Mouse (Mus musculus): ENCODE measurements around the gene Pym1.
A peak's percentile ranks its signal among the peaks of the same experiment; 100 is the strongest.

The Pym1 gene

DNA sequence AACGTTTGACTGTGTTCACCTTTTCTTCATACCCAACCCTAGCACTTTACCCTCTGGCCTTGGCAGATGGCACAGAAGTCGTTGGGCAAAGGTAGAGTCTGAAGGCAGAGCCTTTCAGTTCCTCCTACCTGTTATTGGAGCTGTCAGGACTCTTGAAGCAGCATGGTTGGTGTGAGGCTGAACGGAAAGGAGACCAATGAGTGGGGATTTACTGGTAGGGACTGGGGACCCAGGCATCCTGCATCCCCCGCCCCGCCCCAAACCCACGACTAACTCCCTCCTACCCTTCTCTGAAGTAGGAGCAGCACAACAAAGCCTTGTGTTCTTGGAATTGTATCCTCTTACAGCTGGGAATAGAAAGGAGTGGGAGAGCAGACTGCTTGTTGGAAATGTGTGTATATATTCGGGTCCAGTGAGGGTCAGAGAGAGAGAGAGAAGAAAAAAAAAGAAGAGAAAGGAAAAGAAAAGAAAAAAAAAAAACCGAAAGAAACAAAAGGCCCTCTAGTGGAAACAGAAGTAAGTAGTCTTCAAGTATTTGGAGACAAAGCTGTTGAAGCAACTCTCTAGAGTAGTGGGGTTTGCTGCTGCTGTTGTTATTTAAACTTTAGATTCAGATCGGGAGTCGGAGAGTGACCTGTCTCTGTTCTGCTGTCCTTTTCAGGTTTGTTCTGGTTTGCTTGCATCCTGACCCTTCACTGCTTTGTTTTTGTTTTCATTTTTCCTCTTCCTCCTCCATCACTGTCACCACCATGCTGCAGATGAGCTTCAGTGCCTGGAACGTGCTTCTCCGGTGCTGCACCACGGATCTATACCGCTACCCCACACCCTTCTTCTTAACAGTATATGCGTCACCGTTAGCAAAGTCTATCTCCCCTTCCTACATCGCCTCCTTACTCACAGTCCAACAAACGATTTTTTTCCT, 2.7 kb upstream of the Pym1 start, which contains the start of gene Dgka:
Gene Dgka, minus strand, starts transcription at position 176 of the 922 bp plus-strand sequence.
- DNase-seq (ENCODE audit: low spot score), result no peak

DNA sequence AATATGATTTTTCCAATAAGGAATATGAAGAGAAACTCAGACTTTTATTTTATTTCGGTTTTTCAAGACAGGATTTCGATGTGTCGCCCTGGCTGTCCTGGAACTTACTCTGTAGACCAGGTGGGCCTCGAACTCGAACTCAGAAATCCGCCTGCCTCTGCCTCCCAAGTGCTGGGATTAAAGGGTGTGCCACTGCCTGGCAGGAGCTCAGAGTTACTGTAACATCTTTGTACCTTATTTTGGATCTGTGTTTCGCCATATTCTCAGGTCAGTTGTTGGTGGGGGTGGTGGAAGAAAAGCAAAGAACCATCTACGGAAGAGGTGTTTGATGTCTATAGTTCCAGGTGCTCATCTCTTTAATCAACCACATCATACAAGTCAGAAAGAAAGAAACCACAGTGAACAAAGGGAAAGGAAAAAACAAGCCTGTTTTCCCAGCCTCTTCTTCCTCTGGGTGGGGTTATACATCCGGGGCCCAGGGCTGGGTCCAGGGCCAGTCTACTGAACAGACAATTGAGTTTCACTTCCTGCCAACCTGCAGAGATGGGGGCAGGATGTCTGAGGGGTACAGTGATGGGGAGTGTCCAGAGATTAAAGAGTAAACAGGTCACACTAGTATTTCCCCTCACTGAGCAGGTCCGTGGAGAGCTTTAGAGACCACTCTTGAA, 1.6 kb upstream of the Pym1 start:
- DNase-seq (ENCODE audit: low spot score), result no peak

DNA sequence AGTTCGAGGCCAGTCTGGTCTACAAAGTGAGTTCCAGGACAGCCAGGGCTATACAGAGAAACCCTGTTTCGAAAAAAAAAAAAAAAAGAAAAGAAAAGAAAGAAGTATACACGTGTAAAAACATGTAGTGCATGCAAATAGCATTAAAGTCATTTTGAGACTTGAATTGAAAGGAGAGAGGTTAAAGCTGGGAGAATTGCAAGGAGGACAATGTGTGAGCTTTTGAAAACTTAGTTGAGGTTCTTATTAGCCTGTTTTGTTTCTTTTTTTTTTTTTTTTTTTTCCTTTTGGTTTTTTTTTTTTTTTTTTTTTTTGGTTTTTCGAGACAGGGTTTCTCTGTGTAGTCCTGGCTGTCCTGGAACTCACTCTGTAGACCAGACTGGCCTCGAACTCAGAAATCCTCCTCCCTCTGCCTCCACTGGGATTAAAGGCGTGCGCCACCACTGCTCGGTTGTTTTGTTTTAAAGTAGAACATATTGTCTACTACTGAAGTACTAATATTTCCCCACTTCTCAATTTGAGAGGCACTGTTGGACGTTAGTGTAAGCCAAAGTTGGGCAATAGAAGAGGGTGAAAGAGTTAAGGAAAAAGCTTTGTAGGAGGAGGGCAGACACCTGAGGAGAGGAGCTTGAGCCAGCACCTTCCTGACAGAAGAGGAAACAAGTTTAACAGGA, 580 bp upstream of the Pym1 start:
- DNase-seq (ENCODE audit: low spot score), result no peak

DNA sequence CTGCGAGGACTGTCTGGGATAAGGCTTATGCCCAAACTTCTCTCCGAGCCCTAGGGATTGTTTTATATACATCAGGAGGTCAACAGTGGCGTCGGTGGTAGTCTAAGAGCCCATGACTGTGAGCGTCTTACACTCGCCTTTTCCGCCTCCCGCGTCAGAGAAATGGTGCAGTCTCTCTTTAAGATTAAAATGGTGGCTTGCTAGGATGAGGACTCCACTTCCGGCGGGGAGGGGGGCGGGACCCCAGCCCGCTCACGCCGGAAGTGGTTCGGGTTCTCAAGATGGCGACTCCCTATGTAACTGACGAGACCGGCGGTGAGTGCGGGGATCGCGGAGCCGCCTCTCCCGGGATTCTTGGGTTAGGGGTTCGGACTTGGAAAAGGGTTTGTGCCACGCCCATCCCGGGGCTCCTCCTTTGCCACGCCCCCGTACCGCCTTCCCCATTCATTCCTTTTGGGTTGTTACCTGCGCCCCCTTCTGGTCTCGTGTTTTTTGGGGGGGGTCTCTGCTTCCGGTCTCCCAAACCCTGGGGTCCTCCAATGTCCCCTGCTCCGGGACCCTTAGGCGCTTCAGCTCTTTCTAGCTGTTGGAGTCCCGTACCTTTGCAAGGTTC, 669 bp downstream of the Pym1 start:
- peak; percentile 63 for DNase-seq (ENCODE audit: low spot score)

DNA sequence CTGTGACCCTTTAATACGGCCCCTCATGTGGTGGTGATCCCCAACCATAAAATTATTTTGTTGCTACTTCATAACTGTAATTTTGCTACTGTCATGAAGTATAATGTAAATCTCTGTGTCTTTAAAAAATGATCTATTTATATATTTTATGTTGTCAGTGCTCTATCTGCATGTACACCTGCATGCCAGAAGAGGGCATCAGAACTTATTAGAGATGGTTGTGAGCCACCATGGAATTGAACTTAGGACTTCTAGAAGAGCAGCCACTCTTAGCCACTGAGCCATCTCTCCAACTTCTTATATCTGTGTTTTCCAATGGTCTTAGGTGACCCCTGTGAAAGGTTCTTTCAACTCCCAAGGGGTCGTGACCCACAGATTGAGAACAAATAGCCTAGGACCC, 25.2 kb downstream of the Pym1 start:
- no peak for DNase-seq (ENCODE audit: low spot score)

DNA sequence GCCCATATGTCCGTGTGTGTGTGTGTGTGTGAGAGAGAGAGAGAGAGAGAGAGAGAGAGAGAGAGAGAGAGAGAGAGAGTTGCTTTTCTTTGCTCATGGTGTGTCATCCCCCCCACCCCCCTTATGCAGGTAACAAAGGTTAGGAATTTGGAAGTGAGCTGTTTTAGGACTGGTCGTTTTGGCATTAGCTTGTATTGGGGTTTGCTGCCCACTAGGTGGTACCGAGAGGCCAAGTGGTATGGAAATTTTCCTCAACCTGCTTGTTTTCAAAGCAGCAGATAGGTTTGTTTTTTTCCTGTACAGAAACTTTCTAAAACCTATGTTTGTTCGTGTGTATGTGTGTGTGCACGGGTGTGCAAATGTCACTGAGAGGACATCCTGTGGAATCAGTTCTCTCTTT, 26.0 kb downstream of the Pym1 start:
- DNase-seq (ENCODE audit: low spot score), result no peak

DNA sequence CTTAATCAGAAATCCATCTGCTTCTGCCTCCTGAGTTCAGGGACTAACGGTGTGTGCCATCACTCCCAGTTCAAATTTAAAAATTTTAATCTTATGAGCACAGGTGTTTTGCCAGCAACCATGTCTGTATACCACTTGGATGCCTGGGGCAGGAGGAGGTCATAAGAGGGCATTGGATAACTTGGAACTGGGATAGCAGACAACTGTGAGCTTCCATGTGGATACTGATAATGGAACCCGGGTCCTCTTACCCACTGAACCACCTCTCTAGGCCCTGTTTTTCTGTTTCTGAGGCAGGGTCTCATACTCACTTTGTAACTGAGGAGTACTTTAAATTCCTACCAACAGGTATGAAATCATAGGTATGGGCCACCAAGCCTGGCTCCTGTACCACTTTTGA, 30.8 kb downstream of the Pym1 start:
- DNase-seq (ENCODE audit: low spot score), result no peak

DNA sequence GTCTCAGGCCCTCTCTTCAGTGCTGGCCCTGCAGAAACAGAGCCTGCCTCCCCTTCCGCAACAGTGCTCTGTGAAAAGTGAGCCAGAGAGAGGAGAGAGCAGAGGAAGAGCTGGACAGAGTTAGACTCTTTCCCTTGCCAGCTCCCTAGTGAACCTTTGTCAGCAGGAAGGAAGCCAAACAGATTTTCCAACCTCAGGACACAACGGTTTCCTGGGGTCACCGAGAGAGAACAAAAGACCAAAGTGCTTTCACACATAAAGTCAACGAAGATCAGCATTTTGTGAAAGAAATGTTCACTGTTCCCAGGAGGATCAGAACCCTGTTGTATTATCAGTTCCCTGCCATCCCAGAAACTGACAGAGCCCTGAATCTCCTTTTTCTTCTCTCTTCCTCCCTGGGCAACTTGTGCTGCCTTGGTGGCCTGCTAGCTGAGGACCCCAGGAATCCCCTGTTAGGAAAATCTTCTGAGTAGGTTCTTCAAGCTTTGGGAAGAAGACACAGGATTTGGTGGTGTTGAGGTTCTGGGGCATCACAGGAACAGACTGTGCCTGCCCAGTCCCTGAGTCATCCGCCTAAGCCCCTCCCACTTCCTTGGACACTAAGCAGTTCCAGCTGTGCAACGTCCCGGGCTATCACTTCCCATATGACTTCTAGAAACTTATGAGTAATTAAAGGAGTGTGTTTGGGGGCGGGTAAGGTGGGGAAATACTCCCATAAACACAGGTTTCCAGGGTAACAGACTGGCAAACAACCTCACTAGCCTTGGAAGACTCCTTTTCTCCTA, 31.5 kb downstream of the Pym1 start:
- DNase-seq (ENCODE audit: low spot score), result peak; percentile 75

DNA sequence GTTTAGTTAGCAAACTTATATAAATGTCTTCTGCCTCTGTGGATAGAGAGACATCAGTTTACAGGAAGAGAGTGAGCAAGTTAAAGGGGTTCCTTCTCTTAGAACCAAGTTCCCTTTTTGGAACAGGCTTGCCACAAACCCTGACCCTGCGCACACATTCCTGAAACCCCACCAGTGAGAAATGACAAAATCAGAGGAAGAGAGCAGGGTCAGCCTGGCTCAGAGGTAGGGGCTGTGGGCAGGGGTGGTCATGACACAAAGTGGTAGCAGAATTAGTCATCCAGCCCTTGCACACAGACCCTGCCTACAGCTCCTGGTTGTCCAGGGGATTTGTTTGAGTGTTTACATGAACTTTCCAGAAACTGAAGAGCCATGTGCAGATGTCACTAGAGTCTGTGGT, 32.5 kb downstream of the Pym1 start:
- no peak for DNase-seq (ENCODE audit: low spot score)

DNA sequence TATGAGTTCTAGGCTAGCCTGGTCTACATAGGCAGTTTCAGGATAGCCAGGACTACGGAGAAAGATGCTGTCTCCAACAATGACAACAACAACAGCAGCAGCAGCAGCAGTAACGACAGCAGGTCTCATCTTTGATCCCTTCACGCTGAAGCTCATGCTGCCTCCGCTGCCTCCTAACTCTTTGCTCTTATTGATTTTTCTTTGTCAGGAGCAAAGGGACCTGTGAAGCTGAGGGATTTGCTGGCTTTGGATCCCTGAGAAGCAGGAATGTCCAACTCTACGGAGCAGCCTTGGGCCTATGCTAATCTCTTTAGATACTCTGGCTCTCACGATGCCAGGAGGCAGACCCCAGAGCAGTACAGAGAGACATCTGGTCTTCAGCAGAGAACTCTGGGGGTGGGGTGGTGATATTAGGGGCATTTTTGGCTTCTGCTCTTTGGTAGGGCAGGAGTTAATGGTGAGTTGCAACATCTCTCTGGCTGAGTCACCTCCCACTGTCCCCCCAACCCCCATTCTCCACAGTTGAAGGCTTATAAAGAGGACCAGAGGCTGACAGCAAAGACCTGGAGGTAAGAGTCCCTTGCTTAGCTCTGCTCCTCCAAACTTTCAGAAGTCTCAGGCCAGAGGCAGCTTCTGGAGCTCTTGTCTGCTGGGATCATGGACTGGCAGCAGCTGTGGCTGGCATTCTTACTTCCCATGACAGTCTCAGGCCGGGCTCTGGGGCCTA, 42.9 kb downstream of the Pym1 start, which contains the start of gene Mmp19:
Gene Mmp19, plus strand, starts transcription at position 513 of the 727 bp plus-strand sequence.
- no peak for DNase-seq (ENCODE audit: low spot score)

DNA sequence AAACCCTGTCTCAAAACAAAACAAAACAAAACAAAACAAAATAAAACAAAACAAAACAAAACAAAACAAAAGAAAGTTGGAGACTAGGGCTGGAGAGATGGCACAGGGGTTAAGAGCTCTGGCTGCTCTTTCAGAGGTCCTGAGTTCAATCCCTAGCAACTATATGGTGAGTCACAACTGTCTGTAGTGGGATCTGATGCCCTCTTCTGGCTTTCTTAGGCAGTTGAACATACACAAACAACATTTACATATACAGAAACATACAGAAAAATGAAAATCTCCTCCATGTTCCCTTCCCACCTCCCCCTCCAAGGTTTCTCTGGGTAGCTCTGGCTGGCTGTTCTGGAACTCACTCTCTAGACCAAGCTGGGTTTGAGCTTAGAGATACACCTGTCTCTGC, 44.4 kb downstream of the Pym1 start:
- DNase-seq (ENCODE audit: low spot score), result no peak

DNA sequence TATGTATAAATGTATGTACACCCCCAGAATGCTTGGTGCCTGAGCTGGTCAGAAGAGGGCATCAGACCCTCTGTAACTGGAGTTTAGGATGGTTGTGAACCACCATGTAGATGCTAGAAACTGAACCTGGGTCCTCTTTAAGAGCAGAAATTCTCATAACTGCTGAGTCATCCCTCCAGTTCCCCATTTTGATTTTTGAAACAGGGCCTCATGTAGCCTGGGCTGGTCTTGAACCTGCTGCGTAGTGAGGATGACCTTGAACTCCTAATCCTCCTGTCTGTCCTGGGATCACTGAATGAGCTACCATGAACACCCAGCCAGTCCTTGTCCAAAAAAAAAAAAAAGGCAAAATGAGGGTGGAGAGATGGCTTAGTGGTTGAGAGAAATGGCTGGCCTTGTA, 45.6 kb downstream of the Pym1 start:
- DNase-seq (ENCODE audit: low spot score), result no peak

DNA sequence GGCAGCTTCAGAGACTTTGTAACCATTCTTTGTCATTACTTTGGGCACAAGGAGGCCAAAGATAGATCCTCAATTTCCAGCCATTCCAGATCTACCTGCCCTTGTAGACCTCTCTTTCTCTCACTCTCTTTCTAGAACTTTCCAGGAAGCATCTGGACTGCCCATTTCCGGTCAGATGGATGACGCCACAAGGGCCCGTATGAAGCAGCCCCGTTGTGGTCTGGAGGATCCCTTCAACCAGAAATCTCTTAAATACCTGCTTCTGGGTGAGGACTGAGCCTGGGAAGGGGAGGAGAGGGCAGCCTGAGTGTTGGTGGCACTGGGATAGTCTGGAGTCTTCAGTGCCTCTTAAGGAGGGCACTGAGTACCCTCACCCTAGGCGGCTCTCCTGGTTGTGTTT, 46.7 kb downstream of the Pym1 start:
- no peak for DNase-seq (ENCODE audit: low spot score)

DNA sequence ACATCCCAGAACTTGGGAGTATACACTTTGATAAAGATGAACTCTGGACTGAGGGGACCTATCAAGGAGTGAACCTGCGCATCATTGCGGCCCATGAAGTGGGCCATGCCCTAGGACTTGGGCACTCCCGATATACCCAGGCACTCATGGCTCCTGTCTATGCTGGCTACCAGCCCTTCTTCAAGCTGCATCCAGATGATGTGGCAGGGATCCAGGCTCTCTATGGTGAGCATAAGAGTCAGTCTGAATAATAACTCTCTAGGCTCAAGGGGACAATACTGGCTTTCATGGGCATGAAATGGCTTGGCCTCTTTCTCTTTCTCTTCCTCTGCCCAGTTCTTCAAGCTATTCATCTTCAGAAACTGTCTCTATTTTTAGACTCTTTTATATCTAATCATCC, 47.9 kb downstream of the Pym1 start:
- DNase-seq (ENCODE audit: low spot score), result no peak

DNA sequence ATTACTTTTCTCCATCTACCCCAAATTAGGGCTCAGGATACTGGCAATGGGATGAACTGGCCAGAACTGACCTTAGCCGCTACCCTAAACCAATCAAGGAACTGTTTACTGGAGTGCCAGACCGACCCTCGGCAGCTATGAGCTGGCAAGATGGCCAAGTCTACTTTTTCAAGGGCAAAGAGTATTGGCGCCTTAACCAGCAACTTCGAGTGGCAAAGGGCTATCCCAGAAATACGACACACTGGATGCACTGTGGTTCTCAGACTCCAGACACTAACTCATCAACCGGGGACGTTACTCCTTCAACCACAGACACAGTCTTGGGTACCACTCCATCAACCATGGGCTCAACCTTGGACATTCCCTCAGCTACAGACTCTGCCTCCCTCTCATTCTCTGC, 51.0 kb downstream of the Pym1 start:
- no peak for DNase-seq (ENCODE audit: low spot score)

DNA sequence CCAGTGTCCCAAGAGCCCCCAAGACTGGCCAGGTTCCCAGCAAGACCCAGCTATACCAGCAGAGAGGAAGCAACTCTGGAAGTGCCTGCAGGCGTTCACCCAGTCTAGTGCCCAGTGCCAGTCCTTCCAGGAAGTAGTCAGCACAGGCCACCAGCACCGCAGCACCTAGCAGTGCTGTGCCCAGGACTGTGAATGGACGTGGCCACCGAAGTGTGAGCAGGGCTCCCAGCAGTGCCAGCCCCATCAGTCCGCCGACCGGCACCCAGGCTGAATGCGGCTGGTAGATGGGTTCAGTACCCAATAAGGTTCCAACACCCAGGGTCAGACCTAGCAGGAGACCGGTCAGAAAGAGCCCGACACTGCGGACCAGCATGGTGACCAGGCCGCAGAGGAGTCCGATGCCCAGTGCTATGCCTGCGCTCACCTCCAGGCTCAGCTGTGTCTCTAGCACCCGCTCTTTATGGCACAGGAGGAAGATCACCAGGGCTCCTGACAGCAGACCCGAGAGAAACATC, 54.3 kb downstream of the Pym1 start:
- DNase-seq (ENCODE audit: low spot score), result no peak

DNA sequence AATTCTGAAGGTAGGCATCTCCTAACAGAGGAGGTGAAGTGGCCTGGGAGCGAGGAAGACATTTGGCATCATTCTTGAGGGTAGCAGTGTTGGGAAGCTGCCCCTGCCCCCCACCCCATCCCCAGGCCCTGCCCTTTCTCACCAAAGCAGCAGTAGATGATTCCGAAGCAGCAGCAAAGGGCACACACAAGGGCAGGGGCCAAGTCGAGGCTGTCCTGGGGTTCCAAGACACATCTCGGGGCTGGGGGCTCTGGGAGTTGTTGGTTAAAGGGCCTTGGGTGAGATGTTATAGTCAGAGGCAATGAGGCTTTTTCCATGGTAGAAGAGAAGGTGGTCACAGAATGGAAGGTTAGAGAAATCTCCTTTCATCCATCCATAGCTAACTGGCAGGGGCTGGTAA, 55.3 kb downstream of the Pym1 start:
- DNase-seq (ENCODE audit: low spot score), result no peak

DNA sequence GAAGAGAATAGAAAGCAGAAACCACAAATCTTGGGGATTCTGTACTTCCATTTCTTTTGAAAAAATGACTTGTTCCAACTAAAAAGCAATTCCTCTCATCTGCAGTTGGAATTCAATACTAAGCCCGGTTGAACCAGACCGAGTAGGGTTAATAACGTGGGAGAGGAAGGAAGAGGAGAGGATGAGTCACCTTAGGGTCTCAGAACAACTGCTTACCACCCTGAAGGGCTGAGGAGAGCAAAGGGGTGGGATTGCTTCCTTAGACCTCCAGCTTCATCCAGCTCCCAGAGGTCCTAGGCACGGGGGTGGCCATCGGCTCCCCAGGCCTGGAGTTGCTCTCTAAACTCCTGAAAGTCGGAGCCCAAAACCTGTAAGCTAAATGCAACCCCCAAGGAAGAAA, 55.7 kb downstream of the Pym1 start:
- DNase-seq (ENCODE audit: low spot score), result no peak

DNA sequence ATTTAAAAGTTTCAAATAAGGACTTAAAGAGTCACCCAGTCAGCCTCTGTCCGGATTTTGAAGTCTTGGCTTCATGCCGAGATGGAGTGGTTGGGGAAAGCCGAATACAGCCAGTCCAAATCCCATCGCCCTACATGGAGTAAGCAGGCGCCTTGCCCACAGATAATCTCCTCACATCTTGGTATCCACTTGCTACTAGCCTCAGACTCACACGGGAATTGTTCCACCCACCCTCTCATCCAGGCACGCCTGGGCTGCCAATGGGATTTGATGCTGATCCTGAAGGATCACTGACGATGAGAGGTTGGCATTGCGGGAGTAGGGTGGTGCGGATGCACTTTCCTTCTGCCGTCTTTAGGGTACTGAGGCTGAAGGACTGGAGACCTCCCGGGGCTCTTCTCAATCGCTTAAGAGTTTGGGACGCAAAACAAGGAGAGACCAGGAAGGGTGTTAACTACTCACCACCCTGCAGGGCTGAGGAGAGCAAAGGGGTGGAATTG, 56.1 kb downstream of the Pym1 start, which contains the start of gene Dnajc14:
Gene Dnajc14, plus strand, starts transcription at position 292 of the 500 bp plus-strand sequence.
- peak; percentile 49 for DNase-seq (ENCODE audit: low spot score)

Data from ovary, adult 18-20 months (tissue).